Mouse (Mus musculus) limb, embryonic 15.5 days (tissue): Measurements from ENCODE around the gene Kcmf1. TPM values are rescaled to one million over a fixed set of nuclear protein-coding genes. Genes with fewer than 3 reads are reported as not detected.

Source experiments
- ATAC-seq: fragments of 200-750 bp; cut with Nextera tagmentation; 2 replicates; pipeline ENCODE4 v1.8.0; 2017; ENCODE audit warnings: low read depth, moderate TSS enrichment; ENCODE audit not compliant: insufficient number of reproducible peaks, low FRiP score, low TSS enrichment
- H3K27ac ChIP-seq: fragments of 300-500 bp; sonication (generic); 2 replicates; pipeline ENCODE4 v1.5.1; 2015; ENCODE audit warnings: moderate library complexity, mild to moderate bottlenecking, inconsistent platforms
- H3K27me3 ChIP-seq: fragments of 300-500 bp; sonication (generic); 2 replicates; pipeline ENCODE4 v1.6.1; 2015; ENCODE audit warnings: inconsistent platforms
- H3K36me3 ChIP-seq: fragments of 300-500 bp; sonication (generic); 2 replicates; pipeline ENCODE4 v1.6.1; 2015; ENCODE audit warnings: inconsistent platforms
- H3K4me1 ChIP-seq: fragments of 300-500 bp; sonication (generic); 2 replicates; pipeline ENCODE4 v1.6.1; 2015; ENCODE audit warnings: inconsistent platforms
- H3K4me2 ChIP-seq: fragments of 300-500 bp; sonication (generic); 2 replicates; pipeline ENCODE4 v1.6.1; 2015; ENCODE audit warnings: mild to moderate bottlenecking, inconsistent platforms
- H3K4me3 ChIP-seq: fragments of 300-500 bp; sonication (generic); 2 replicates; pipeline ENCODE4 v1.5.1; 2015; ENCODE audit warnings: mild to moderate bottlenecking, inconsistent platforms
- H3K9ac ChIP-seq: fragments of 300-500 bp; sonication (generic); 2 replicates; pipeline ENCODE4 v1.6.1; 2015; ENCODE audit warnings: inconsistent platforms
- H3K9me3 ChIP-seq: fragments of 300-500 bp; sonication (generic); 2 replicates; pipeline ENCODE4 v1.6.1; 2016; ENCODE audit warnings: inconsistent platforms
- WGBS: fragments of 180-500 bp; shearing (Covaris S2); methylation state at CpG from one replicate; pipeline ENCODE4 v1.1.7; 2015; 5-methylcytosine and 5-hydroxymethylcytosine counted together
- polyA plus RNA-seq: library from polyadenylated mRNA; unstranded; fragments of >200 nt; fragmentation: Nextera tagmentation; extraction: Ambion mirVana; gene quantifications from 2 replicates; pipeline ENCODE4 v1.2.1, GENCODE M21; 2015

Kcmf1 gene
- polyA plus RNA-seq = 34.4 and 38.9 TPM in 2 replicates

- Histone ChIP-seq H3K4me1 (peaks cover 19% of the 10 kb centered on the region), H3K27ac (peak within 1 kb of the TSS; percentile 99), H3K9ac (peak within 1 kb of the TSS; percentile 99), H3K4me2 (peak within 1 kb of the TSS; percentile 69), H3K36me3 (no peaks in the 10 kb centered on the region), H3K4me3 (peak within 1 kb of the TSS; percentile 94), H3K27me3 (no peaks in the 10 kb centered on the region), H3K9me3 (no peaks in the 10 kb centered on the region)
- WGBS = under 1% methylated on average over 60 of the region's 113 CpGs
- peak; percentile 76 for ATAC-seq
Observed at GRCm38 (mm10) chr6:72899781-72900681, at the start of gene Kcmf1. Gene Kcmf1, minus strand, starts transcription at chr6:72899979.

- Histone ChIP-seq H3K27me3 (no peaks in the 10 kb centered on the region), H3K9ac (no peak overlapping the region), H3K36me3 (no peaks in the 10 kb centered on the region), H3K9me3 (no peaks in the 10 kb centered on the region), H3K27ac (no peak overlapping the region), H3K4me3 (no peak overlapping the region), H3K4me2 (no peak overlapping the region), H3K4me1 (peaks cover 10% of the 10 kb centered on the region)
- 77% methylated on average over 9 of the region's 9 CpGs for WGBS
- no peak for ATAC-seq
Observed at GRCm38 (mm10) chr6:72949161-72949756, 49.5 kb upstream of the Kcmf1 start.

GRCm38 (mm10) chr6:72948392-72948791, 48.6 kb upstream of the Kcmf1 start:
- no peak overlapping the region for H3K4me2 ChIP-seq
- WGBS = 87% methylated on average over 3 of the region's 3 CpGs
- H3K4me1 ChIP-seq = peaks cover 10% of the 10 kb centered on the region
- no peaks in the 10 kb centered on the region for H3K36me3 ChIP-seq
- no peak overlapping the region for H3K9ac ChIP-seq
- no peaks in the 10 kb centered on the region for H3K27me3 ChIP-seq
- H3K4me3 ChIP-seq = no peak overlapping the region
- H3K27ac ChIP-seq = no peak overlapping the region
- no peaks in the 10 kb centered on the region for H3K9me3 ChIP-seq
- no peak for ATAC-seq

GRCm38 (mm10) chr6:72947960-72948359, 48.2 kb upstream of the Kcmf1 start:
- Histone ChIP-seq H3K27me3 (no peaks in the 10 kb centered on the region), H3K4me2 (no peak overlapping the region), H3K27ac (no peak overlapping the region), H3K4me3 (no peak overlapping the region), H3K36me3 (no peaks in the 10 kb centered on the region), H3K4me1 (peaks cover 6% of the 10 kb centered on the region), H3K9ac (no peak overlapping the region), H3K9me3 (no peaks in the 10 kb centered on the region)
- no peak for ATAC-seq
- 71% methylated on average over 6 of the region's 6 CpGs for WGBS

- no peak for ATAC-seq
- H3K4me2 ChIP-seq = no peak overlapping the region
- H3K27ac ChIP-seq = no peak overlapping the region
- no peak overlapping the region for H3K9ac ChIP-seq
- WGBS = 7% methylated on average over 3 of the region's 3 CpGs
- 0 out of 2 replicates have a peak, but pooled peaks cover 5% of the 10 kb centered on the region for H3K27me3 ChIP-seq
- H3K4me3 ChIP-seq = no peak overlapping the region
- H3K9me3 ChIP-seq = no peaks in the 10 kb centered on the region
- H3K4me1 ChIP-seq = no peaks in the 10 kb centered on the region
- H3K36me3 ChIP-seq = no peaks in the 10 kb centered on the region
Observed at GRCm38 (mm10) chr6:72940493-72940892, 40.7 kb upstream of the Kcmf1 start.

- Histone ChIP-seq H3K4me3 (no peak overlapping the region), H3K9ac (no peak overlapping the region), H3K4me1 (no peaks in the 10 kb centered on the region), H3K27me3 (0 out of 2 replicates have a peak, but pooled peaks cover 5% of the 10 kb centered on the region), H3K27ac (no peak overlapping the region), H3K9me3 (no peaks in the 10 kb centered on the region), H3K36me3 (no peaks in the 10 kb centered on the region), H3K4me2 (no peak overlapping the region)
- no peak for ATAC-seq
- WGBS = 56% methylated on average over 5 of the region's 5 CpGs
Observed at GRCm38 (mm10) chr6:72937859-72938258, 38.1 kb upstream of the Kcmf1 start.

- ATAC-seq = no peak
- no peaks in the 10 kb centered on the region for H3K4me1 ChIP-seq
- no peak overlapping the region for H3K4me2 ChIP-seq
- no peaks in the 10 kb centered on the region for H3K9me3 ChIP-seq
- H3K9ac ChIP-seq = no peak overlapping the region
- no peak overlapping the region for H3K4me3 ChIP-seq
- no peak overlapping the region for H3K27ac ChIP-seq
- H3K27me3 ChIP-seq = 0 out of 2 replicates have a peak, but pooled peaks cover 5% of the 10 kb centered on the region
- 76% methylated on average over 3 of the region's 3 CpGs for WGBS
- no peaks in the 10 kb centered on the region for H3K36me3 ChIP-seq
Observed at GRCm38 (mm10) chr6:72937430-72937829, 37.7 kb upstream of the Kcmf1 start.

GRCm38 (mm10) chr6:72932955-72933354, 33.2 kb upstream of the Kcmf1 start:
- Histone ChIP-seq H3K4me1 (no peaks in the 10 kb centered on the region), H3K4me3 (no peak overlapping the region), H3K4me2 (no peak overlapping the region), H3K27me3 (no peaks in the 10 kb centered on the region), H3K9ac (no peak overlapping the region), H3K36me3 (no peaks in the 10 kb centered on the region), H3K27ac (no peak overlapping the region), H3K9me3 (no peaks in the 10 kb centered on the region)
- ATAC-seq = no peak
- WGBS = 85% methylated on average over 1 of the region's 1 CpGs

- no peak overlapping the region for H3K4me2 ChIP-seq
- H3K9me3 ChIP-seq = no peaks in the 10 kb centered on the region
- H3K9ac ChIP-seq = no peak overlapping the region
- WGBS = 70% methylated on average over 3 of the region's 3 CpGs
- H3K4me3 ChIP-seq = no peak overlapping the region
- no peaks in the 10 kb centered on the region for H3K27me3 ChIP-seq
- H3K4me1 ChIP-seq = peaks cover 7% of the 10 kb centered on the region
- no peak for ATAC-seq
- H3K27ac ChIP-seq = no peak overlapping the region
- no peaks in the 10 kb centered on the region for H3K36me3 ChIP-seq
Observed at GRCm38 (mm10) chr6:72931533-72931932, 31.8 kb upstream of the Kcmf1 start.

GRCm38 (mm10) chr6:72929795-72930398, 30.1 kb upstream of the Kcmf1 start:
- no peaks in the 10 kb centered on the region for H3K27me3 ChIP-seq
- ATAC-seq = no peak
- WGBS = 81% methylated on average over 4 of the region's 4 CpGs

GRCm38 (mm10) chr6:72926755-72927482, 27.1 kb upstream of the Kcmf1 start:
- H3K9me3 ChIP-seq = no peaks in the 10 kb centered on the region
- ATAC-seq = peak; percentile 85
- no peak overlapping the region for H3K9ac ChIP-seq
- H3K4me3 ChIP-seq = no peak overlapping the region
- H3K4me2 ChIP-seq = 0 out of 2 replicates have a peak overlapping the region, but pooled peaks have one; percentile 17
- H3K36me3 ChIP-seq = no peaks in the 10 kb centered on the region
- WGBS = 14% methylated on average over 9 of the region's 9 CpGs
- no peaks in the 10 kb centered on the region for H3K27me3 ChIP-seq
- peaks cover 8% of the 10 kb centered on the region for H3K4me1 ChIP-seq
- peak overlapping the region; percentile 79 for H3K27ac ChIP-seq

More at GRCm38 (mm10) chr6:72929795-72930398, 30.1 kb upstream of the Kcmf1 start:
- no peak overlapping the region for H3K27ac ChIP-seq
- peaks cover 8% of the 10 kb centered on the region for H3K4me1 ChIP-seq
- no peak overlapping the region for H3K4me2 ChIP-seq
- no peak overlapping the region for H3K4me3 ChIP-seq
- H3K9ac ChIP-seq = no peak overlapping the region
- H3K9me3 ChIP-seq = no peaks in the 10 kb centered on the region
- H3K36me3 ChIP-seq = no peaks in the 10 kb centered on the region
